Mouse (Mus musculus): ENCODE data around the gene Peak1.

- TF ChIP-seq CTCF (IDR thresholded peaks at IDR 0.05; ENCODE audit: extremely low read depth, insufficient read depth, insufficient read length, insufficient replicate concordance) (no peak), POLR2A (IDR thresholded peaks at IDR 0.05; ENCODE audit: low read depth, low read length) (no peak)
Observed at GRCm38 (mm10) chr9:56435821-56436526, 18.1 kb upstream of the Peak1 start.
